Mouse (Mus musculus): Measurements from ENCODE around the gene Ccnb2. TPM values are rescaled to one million over a fixed set of nuclear protein-coding genes. Genes with fewer than 3 reads are reported as not detected.
"Not testable (repeated sequence)": the region's sequence is repeated elsewhere in the genome, so short reads cannot be mapped to it uniquely, and the experiment has no call there.

Gene Ccnb2
- polyA plus RNA-seq (2015; fragmentation: Nextera tagmentation; extraction: Ambion mirVana), result 12.5 and 16.8 TPM in 2 replicates

- H3K9ac ChIP-seq (replicated peaks; ENCODE audit: low read depth), result no peak within 1 kb of the TSS
- H3K4me1 ChIP-seq (ENCODE audit: insufficient read depth, low read depth, low read length), result peaks cover 4% of the 10 kb centered on the region; the same call in 1 of the 2 replicates
- H3K36me3 ChIP-seq (ENCODE audit: insufficient read depth, low read length), result no peaks in the 10 kb centered on the region
- peak within 1 kb of the TSS; percentile 91 for H3K4me2 ChIP-seq (replicated peaks; ENCODE audit: low read depth, low read length)
- WGBS, result 1% methylated on average over 44 of the region's 45 CpGs
- peak within 1 kb of the TSS; percentile 48 for H3K4me3 ChIP-seq (ENCODE audit: low read depth, low read length)
- H3K27ac ChIP-seq (ENCODE audit: low read length), result no peak within 1 kb of the TSS
- H3K27me3 ChIP-seq (replicated peaks; ENCODE audit: insufficient read depth, low read length), result no peaks in the 10 kb centered on the region
- DNase-seq (ENCODE audit: low spot score) (peak; percentile 96), ATAC-seq (peak; percentile 99)
- no peaks in the 10 kb centered on the region for H3K9me3 ChIP-seq (ENCODE audit: low read length)
- no peak for TF ChIP-seq CTCF (IDR thresholded peaks at IDR 0.05)
- no peak for TF ChIP-seq EP300 (IDR thresholded peaks at IDR 0.05)
Observed at GRCm38 (mm10) chr9:70421257-70422056, at the start of gene Ccnb2. Gene Ccnb2 (minus strand): TSS chr9:70421547.

GRCm38 (mm10) chr9:70463091-70463490 lies 41.7 kb upstream of the Ccnb2 start:
- H3K36me3 ChIP-seq (ENCODE audit: insufficient read depth, low read length); H3K4me2 ChIP-seq (replicated peaks; ENCODE audit: low read depth, low read length); H3K9me3 ChIP-seq (ENCODE audit: low read length); H3K27me3 ChIP-seq (replicated peaks; ENCODE audit: insufficient read depth, low read length); H3K4me3 ChIP-seq (ENCODE audit: low read depth, low read length); ATAC-seq; H3K9ac ChIP-seq (replicated peaks; ENCODE audit: low read depth); H3K27ac ChIP-seq (ENCODE audit: low read length); DNase-seq (ENCODE audit: low spot score); H3K4me1 ChIP-seq (ENCODE audit: insufficient read depth, low read depth, low read length): not testable (repeated sequence)
- 95% methylated on average over 13 of the region's 13 CpGs for WGBS

DNA sequence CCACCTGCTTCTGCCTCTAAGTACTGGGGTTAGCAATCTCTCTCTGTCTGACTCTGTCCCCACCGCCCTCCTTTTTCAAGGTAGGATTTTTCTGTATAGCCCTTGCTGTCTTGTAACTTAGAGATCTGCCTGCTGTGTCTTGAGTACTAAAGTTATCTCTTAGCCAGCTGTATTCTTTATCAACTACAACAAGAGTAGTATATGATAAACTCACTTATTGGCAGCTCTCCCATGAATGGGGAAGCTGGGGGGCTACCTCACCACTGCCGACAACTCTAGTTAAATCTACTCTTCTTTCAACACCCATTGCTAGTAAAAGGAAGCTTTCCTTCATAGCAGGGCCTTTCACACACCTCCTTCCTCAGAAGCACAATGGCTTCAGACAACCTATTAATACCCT lies 31.0 kb upstream of the Ccnb2 start:
- TF ChIP-seq EP300 (IDR thresholded peaks at IDR 0.05), result no peak
- no peak for TF ChIP-seq CTCF (IDR thresholded peaks at IDR 0.05)
- Histone ChIP-seq H3K4me2 (replicated peaks; ENCODE audit: low read depth, low read length) (no peak overlapping the region), H3K27ac (ENCODE audit: low read length) (no peak overlapping the region), H3K9ac (replicated peaks; ENCODE audit: low read depth) (no peak overlapping the region), H3K27me3 (replicated peaks; ENCODE audit: insufficient read depth, low read length) (no peaks in the 10 kb centered on the region), H3K9me3 (ENCODE audit: low read length) (no peaks in the 10 kb centered on the region), H3K4me1 (ENCODE audit: insufficient read depth, low read depth, low read length) (no peaks in the 10 kb centered on the region), H3K4me3 (ENCODE audit: low read depth, low read length) (no peak overlapping the region), H3K36me3 (ENCODE audit: insufficient read depth, low read length) (peaks cover 33% of the 10 kb centered on the region)
- DNase-seq (ENCODE audit: low spot score) (no peak), ATAC-seq (no peak)
- 92% methylated on average over 2 of the region's 2 CpGs for WGBS

GRCm38 (mm10) chr9:70449072-70449471 lies 27.7 kb upstream of the Ccnb2 start:
- H3K4me2 ChIP-seq (replicated peaks; ENCODE audit: low read depth, low read length), result no peak overlapping the region
- ATAC-seq, result no peak
- peaks cover 23% of the 10 kb centered on the region; the same call in 1 of the 2 replicates for H3K36me3 ChIP-seq (ENCODE audit: insufficient read depth, low read length)
- H3K9ac ChIP-seq (replicated peaks; ENCODE audit: low read depth), result no peak overlapping the region
- DNase-seq (ENCODE audit: low spot score), result no peak
- no peaks in the 10 kb centered on the region for H3K4me1 ChIP-seq (ENCODE audit: insufficient read depth, low read depth, low read length)
- 89% methylated on average over 5 of the region's 5 CpGs for WGBS
- no peaks in the 10 kb centered on the region for H3K9me3 ChIP-seq (ENCODE audit: low read length)
- no peak overlapping the region for H3K4me3 ChIP-seq (ENCODE audit: low read depth, low read length)
- no peak overlapping the region for H3K27ac ChIP-seq (ENCODE audit: low read length)
- TF ChIP-seq EP300 (IDR thresholded peaks at IDR 0.05), result no peak
- TF ChIP-seq CTCF (IDR thresholded peaks at IDR 0.05), result no peak
- no peaks in the 10 kb centered on the region for H3K27me3 ChIP-seq (replicated peaks; ENCODE audit: insufficient read depth, low read length)

GRCm38 (mm10) chr9:70439959-70440358 lies 18.6 kb upstream of the Ccnb2 start:
- H3K4me1 ChIP-seq (ENCODE audit: insufficient read depth, low read depth, low read length), result no peaks in the 10 kb centered on the region
- DNase-seq (ENCODE audit: low spot score), result peak; percentile 78

DNA sequence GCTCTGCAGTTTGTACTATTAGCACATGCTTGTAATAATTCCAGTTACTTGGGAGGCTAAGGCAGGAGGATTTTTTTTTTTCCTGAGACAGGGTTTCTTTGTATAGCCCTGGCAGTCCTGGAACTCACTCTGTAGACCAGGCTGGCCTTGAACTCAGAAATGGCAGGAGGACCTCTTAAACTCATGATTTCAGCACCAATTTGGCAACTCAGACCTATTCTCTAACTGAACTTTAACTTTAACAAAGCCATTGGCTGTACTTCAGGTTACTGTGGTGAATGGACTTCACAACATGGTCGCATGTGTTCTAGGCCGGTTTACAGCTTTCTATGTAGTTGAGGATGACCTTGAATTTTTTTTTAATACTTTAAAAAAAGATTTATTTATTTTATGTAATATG lies 1.3 kb upstream of the Ccnb2 start:
- H3K9me3 ChIP-seq (ENCODE audit: low read length), result no peaks in the 10 kb centered on the region
- 97% methylated on average over 2 of the region's 2 CpGs for WGBS
- no peaks in the 10 kb centered on the region for H3K27me3 ChIP-seq (replicated peaks; ENCODE audit: insufficient read depth, low read length)
- no peak for ATAC-seq
- H3K4me2 ChIP-seq (replicated peaks; ENCODE audit: low read depth, low read length), result no peak overlapping the region
- TF ChIP-seq EP300 (IDR thresholded peaks at IDR 0.05), result no peak
- TF ChIP-seq CTCF (IDR thresholded peaks at IDR 0.05), result no peak
- DNase-seq (ENCODE audit: low spot score), result no peak
- H3K4me1 ChIP-seq (ENCODE audit: insufficient read depth, low read depth, low read length), result peaks cover 4% of the 10 kb centered on the region; the same call in 1 of the 2 replicates
- no peak overlapping the region for H3K9ac ChIP-seq (replicated peaks; ENCODE audit: low read depth)
- H3K4me3 ChIP-seq (ENCODE audit: low read depth, low read length), result no peak overlapping the region
- H3K27ac ChIP-seq (ENCODE audit: low read length), result no peak overlapping the region
- H3K36me3 ChIP-seq (ENCODE audit: insufficient read depth, low read length), result 0 out of 2 replicates have a peak, but pooled peaks cover 8% of the 10 kb centered on the region

More at GRCm38 (mm10) chr9:70439959-70440358, 18.6 kb upstream of the Ccnb2 start:
- H3K36me3 ChIP-seq (ENCODE audit: insufficient read depth, low read length), result peaks cover 18% of the 10 kb centered on the region; the same call in 1 of the 2 replicates
- H3K9me3 ChIP-seq (ENCODE audit: low read length), result no peaks in the 10 kb centered on the region
- no peak overlapping the region for H3K9ac ChIP-seq (replicated peaks; ENCODE audit: low read depth)
- no peak overlapping the region for H3K4me3 ChIP-seq (ENCODE audit: low read depth, low read length)
- no peak overlapping the region for H3K27ac ChIP-seq (ENCODE audit: low read length)
- H3K27me3 ChIP-seq (replicated peaks; ENCODE audit: insufficient read depth, low read length), result no peaks in the 10 kb centered on the region
- H3K4me2 ChIP-seq (replicated peaks; ENCODE audit: low read depth, low read length), result no peak overlapping the region
- TF ChIP-seq CTCF (IDR thresholded peaks at IDR 0.05) (no peak), EP300 (IDR thresholded peaks at IDR 0.05) (no peak)
- peak; percentile 87 for ATAC-seq
- WGBS, result 70% methylated on average over 4 of the region's 4 CpGs
